Mouse (Mus musculus) neural tube, embryonic 12.5 days (tissue): ENCODE measurements around the gene Dus4l. TPM values are rescaled to one million over a fixed set of nuclear protein-coding genes. Genes with fewer than 3 reads are reported as not detected.
"Not testable (repeated sequence)": the region's sequence is repeated elsewhere in the genome, so short reads cannot be mapped to it uniquely, and the experiment has no call there.

Experiments used
- ATAC-seq: fragments of 200-750 bp; cut with Nextera tagmentation; 2 replicates; pipeline ENCODE4 v1.8.0; 2017; ENCODE audit warnings: low read depth, mild to moderate bottlenecking, moderate TSS enrichment, moderate library complexity; ENCODE audit not compliant: low FRiP score
- H3K27ac ChIP-seq: fragments of 300-500 bp; sonication (generic); 2 replicates; pipeline ENCODE4 v1.5.1; 2016
- H3K27me3 ChIP-seq: fragments of 300-500 bp; sonication (generic); replicated peaks from 2 replicates; pipeline ENCODE4 v1.6.1; 2016; ENCODE audit warnings: mild to moderate bottlenecking
- H3K36me3 ChIP-seq: fragments of 300-500 bp; sonication (generic); 2 replicates; pipeline ENCODE4 v1.6.1; 2016; ENCODE audit warnings: mild to moderate bottlenecking
- H3K4me1 ChIP-seq: fragments of 300-500 bp; sonication (generic); 2 replicates; pipeline ENCODE4 v1.6.1; 2016
- H3K4me2 ChIP-seq: fragments of 300-500 bp; sonication (generic); replicated peaks from 2 replicates; pipeline ENCODE4 v1.6.1; 2016; ENCODE audit warnings: mild to moderate bottlenecking
- H3K4me3 ChIP-seq: fragments of 300-500 bp; sonication (generic); 2 replicates; pipeline ENCODE4 v1.5.1; 2016
- H3K9ac ChIP-seq: fragments of 300-500 bp; sonication (generic); 2 replicates; pipeline ENCODE4 v1.6.1; 2016; ENCODE audit warnings: mild to moderate bottlenecking
- H3K9me3 ChIP-seq: fragments of 300-500 bp; sonication (generic); 2 replicates; pipeline ENCODE4 v1.6.1; 2016; ENCODE audit warnings: mild to moderate bottlenecking
- WGBS: fragments of 180-500 bp; shearing (Covaris S2); methylation state at CpG from one replicate; pipeline ENCODE4 v1.1.7; 2016; 5-methylcytosine and 5-hydroxymethylcytosine counted together
- polyA plus RNA-seq: library from polyadenylated mRNA; unstranded; fragments of >200 nt; fragmentation: Nextera tagmentation; extraction: Ambion mirVana; gene quantifications from 2 replicates; pipeline ENCODE4 v1.2.1, GENCODE M21; 2016

The Dus4l gene
- polyA plus RNA-seq, 1 experiment from 2014 or later: 5.9 TPM

DNA sequence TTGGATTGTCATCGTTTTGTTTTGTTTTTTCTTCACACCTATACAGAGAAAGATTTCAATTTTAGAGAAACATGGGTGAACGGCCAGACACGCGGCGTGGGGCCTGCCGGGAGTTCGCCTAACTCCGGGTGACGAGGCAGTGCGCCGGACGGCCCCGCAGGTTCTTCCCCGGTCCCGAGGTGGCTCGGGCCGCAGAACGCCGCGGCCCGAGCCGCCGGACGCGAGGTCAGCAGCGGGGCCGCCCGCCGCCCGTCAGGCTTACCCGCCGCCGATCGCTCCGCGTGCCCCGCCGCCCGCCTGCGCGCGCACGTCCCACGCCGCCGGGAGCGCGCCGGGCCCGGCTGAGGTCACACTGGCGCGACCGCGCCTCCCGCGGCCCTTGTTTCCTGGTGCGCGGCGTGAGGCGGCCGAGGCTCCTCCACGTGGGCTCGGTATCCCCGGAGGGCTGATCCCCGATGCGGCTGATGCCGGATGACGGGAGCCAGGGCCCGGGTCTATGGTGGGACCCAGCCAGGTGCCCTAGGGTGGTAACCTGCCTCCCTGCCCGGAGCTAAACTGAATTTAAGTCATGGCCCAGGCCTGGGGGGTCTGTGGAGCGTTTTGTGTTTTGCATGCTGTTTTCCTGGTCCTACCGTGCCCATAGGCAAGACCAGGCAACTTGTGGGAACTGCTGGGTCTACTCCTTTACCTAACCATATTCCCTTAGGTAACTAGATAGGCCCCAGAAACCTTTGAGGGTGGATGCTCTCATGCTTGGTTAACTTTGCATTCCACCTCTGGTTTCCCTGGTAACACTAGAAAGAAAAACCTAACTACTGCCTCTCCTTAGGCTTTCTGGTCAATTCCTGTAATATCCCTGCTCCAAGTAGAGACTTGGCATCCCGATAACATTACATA is 20.0 kb downstream of the Dus4l start, which contains the start of gene Bcap29:
Bcap29 (minus strand) TSS at position 316 of the 897 bp plus-strand sequence.
- Histone ChIP-seq H3K4me1 (0 out of 2 replicates have a peak, but pooled peaks cover 7% of the 10 kb centered on the region), H3K9ac (peak within 1 kb of the TSS; percentile 78), H3K27me3 (no peaks in the 10 kb centered on the region), H3K4me2 (peak within 1 kb of the TSS; percentile 72), H3K9me3 (no peaks in the 10 kb centered on the region), H3K4me3 (peak within 1 kb of the TSS; percentile 56), H3K36me3 (no peaks in the 10 kb centered on the region), H3K27ac (no peak within 1 kb of the TSS)
- peak; percentile 93 for ATAC-seq
- 2% methylated on average over 73 of the region's 73 CpGs for WGBS

DNA sequence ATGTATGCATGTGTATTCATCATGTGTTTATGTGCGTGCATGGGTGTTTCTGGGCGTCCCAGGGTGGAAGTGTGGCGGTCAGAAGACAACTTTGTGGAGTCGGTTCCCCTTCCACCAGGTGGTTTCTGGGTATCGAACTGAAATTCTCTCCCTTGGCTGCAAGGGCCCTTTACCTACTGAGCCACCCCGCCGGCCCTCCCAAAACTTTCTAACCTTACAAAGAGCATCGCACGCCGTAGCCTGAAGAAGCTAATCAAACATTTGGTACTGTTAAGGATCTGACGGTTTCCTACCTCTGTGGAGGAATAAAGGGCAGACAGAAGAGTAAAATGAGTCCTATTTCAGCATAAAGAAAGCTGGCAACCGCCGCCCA is 20.7 kb downstream of the Dus4l start:
- Histone ChIP-seq H3K9me3 (no peaks in the 10 kb centered on the region), H3K4me2 (peak overlapping the region; percentile 72), H3K27me3 (no peaks in the 10 kb centered on the region), H3K4me1 (0 out of 2 replicates have a peak, but pooled peaks cover 7% of the 10 kb centered on the region), H3K27ac (no peak overlapping the region), H3K4me3 (peak overlapping the region; percentile 56), H3K9ac (peak overlapping the region; percentile 78), H3K36me3 (no peaks in the 10 kb centered on the region)
- ATAC-seq: peak; percentile 67
- 14% methylated on average over 13 of the region's 13 CpGs for WGBS

GRCm38 (mm10) chr12:31628396-31628795 is 26.2 kb downstream of the Dus4l start:
- H3K27ac ChIP-seq, H3K36me3 ChIP-seq, ATAC-seq: not testable (repeated sequence)

GRCm38 (mm10) chr12:31625016-31625415 is 29.6 kb downstream of the Dus4l start:
- no peaks in the 10 kb centered on the region for H3K9me3 ChIP-seq
- no peak for ATAC-seq
- no peaks in the 10 kb centered on the region for H3K27me3 ChIP-seq
- H3K36me3 ChIP-seq: 0 out of 2 replicates have a peak, but pooled peaks cover 7% of the 10 kb centered on the region
- no peak overlapping the region for H3K4me2 ChIP-seq
- 97% methylated on average over 1 of the region's 1 CpGs for WGBS
- H3K9ac ChIP-seq: no peak overlapping the region
- no peak overlapping the region for H3K27ac ChIP-seq
- no peaks in the 10 kb centered on the region for H3K4me1 ChIP-seq
- no peak overlapping the region for H3K4me3 ChIP-seq

More at GRCm38 (mm10) chr12:31628396-31628795, 26.2 kb downstream of the Dus4l start:
- not testable (repeated sequence) for H3K27me3 ChIP-seq, H3K9ac ChIP-seq, H3K4me2 ChIP-seq, H3K4me3 ChIP-seq, H3K4me1 ChIP-seq, H3K9me3 ChIP-seq
- 92% methylated on average over 9 of the region's 9 CpGs for WGBS

GRCm38 (mm10) chr12:31620106-31620505 is 34.5 kb downstream of the Dus4l start:
- Histone ChIP-seq H3K36me3 (peaks cover 3% of the 10 kb centered on the region; the same call in 1 of the 2 replicates), H3K4me3 (no peak overlapping the region), H3K27me3 (no peaks in the 10 kb centered on the region), H3K27ac (no peak overlapping the region), H3K9ac (no peak overlapping the region), H3K4me1 (no peaks in the 10 kb centered on the region), H3K9me3 (no peaks in the 10 kb centered on the region), H3K4me2 (no peak overlapping the region)
- no peak for ATAC-seq
- WGBS: 88% methylated on average over 8 of the region's 8 CpGs

DNA sequence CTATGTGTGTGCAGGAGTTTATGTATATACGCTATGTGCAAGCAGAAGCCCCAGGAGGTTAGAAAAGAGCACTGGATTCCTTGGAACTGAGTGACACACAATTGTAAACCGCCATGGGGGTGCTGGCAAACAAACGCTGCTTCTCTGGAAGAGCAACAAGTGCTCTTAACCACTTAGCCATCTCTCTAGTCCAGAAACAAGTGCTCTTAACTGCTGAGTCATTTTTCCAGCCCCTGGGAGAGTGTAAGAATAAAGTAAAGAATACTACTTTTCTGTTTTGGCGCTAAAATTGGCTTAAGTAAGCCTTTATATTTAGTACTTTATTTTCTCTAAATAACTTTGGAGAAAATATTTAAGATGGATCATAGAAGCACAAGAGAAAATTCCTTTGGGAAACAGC is 41.3 kb downstream of the Dus4l start:
- ATAC-seq: no peak
- Histone ChIP-seq H3K9me3 (no peaks in the 10 kb centered on the region), H3K4me2 (no peak overlapping the region), H3K27ac (no peak overlapping the region), H3K9ac (no peak overlapping the region), H3K36me3 (peaks cover 3% of the 10 kb centered on the region; the same call in 1 of the 2 replicates), H3K27me3 (no peaks in the 10 kb centered on the region), H3K4me3 (no peak overlapping the region), H3K4me1 (no peaks in the 10 kb centered on the region)
- 65% methylated on average over 4 of the region's 4 CpGs for WGBS

DNA sequence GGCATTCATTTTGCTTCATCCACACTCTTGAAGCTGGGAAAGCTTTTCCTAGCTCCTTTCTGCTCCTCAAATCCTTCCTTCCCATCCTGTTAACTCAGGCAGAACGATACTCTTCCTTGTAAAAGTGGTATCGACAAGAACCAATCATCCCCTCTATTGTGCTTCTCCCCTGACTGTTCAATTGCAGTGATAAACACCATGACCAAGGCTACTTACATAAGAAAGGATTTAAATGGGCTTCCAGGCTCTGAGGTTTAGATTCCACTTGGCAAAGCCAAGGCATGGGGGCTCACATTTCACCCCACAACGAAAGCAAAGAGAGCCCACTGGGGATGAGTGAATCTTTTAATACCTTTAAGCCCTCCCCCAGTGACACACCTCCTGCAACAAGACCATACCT is 46.5 kb downstream of the Dus4l start:
- no peak for ATAC-seq

GRCm38 (mm10) chr12:31604894-31605293 is 49.7 kb downstream of the Dus4l start:
- no peaks in the 10 kb centered on the region for H3K36me3 ChIP-seq
- H3K4me2 ChIP-seq: no peak overlapping the region
- 87% methylated on average over 3 of the region's 3 CpGs for WGBS
- H3K9me3 ChIP-seq: no peaks in the 10 kb centered on the region
- H3K4me1 ChIP-seq: no peaks in the 10 kb centered on the region
- no peak for ATAC-seq
- no peak overlapping the region for H3K27ac ChIP-seq
- no peak overlapping the region for H3K4me3 ChIP-seq
- H3K27me3 ChIP-seq: no peaks in the 10 kb centered on the region
- H3K9ac ChIP-seq: no peak overlapping the region

More for the DNA sequence above, 46.5 kb downstream of the Dus4l start:
- Histone ChIP-seq H3K9me3 (no peaks in the 10 kb centered on the region), H3K4me1 (no peaks in the 10 kb centered on the region), H3K4me2 (no peak overlapping the region), H3K27ac (no peak overlapping the region), H3K27me3 (no peaks in the 10 kb centered on the region), H3K4me3 (no peak overlapping the region), H3K9ac (no peak overlapping the region), H3K36me3 (no peaks in the 10 kb centered on the region)
- WGBS: 15% methylated on average over 3 of the region's 3 CpGs

- no peak overlapping the region for H3K9ac ChIP-seq
- WGBS: 80% methylated on average over 6 of the region's 6 CpGs
Measured at GRCm38 (mm10) chr12:31603586-31603985, 51.0 kb downstream of the Dus4l start.

DNA sequence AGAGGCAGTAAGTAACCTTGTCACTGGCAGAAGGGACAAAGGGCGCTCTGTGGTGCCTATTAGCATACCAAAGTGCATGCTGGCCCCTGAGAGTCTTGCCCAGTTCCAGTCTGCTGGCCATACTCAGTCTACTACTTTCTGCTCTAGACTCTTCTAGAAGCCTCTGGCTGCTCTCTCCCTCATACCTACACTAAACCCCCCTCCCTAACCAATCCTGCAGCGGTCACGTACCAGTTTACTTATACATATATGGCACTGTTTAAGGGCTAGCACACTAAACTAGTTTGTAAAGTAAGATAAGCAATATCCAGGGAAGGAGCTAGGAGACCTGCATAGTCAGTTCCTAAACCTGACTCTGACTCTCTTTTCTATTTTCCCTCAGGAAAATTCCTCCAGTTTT is 60.3 kb downstream of the Dus4l start:
- no peaks in the 10 kb centered on the region for H3K36me3 ChIP-seq
- WGBS: 64% methylated on average over 3 of the region's 3 CpGs
- no peaks in the 10 kb centered on the region for H3K27me3 ChIP-seq
- no peaks in the 10 kb centered on the region for H3K4me1 ChIP-seq
- no peak overlapping the region for H3K4me3 ChIP-seq
- H3K4me2 ChIP-seq: no peak overlapping the region
- no peak overlapping the region for H3K9ac ChIP-seq
- no peaks in the 10 kb centered on the region for H3K9me3 ChIP-seq
- ATAC-seq: no peak
- H3K27ac ChIP-seq: no peak overlapping the region

More at GRCm38 (mm10) chr12:31603586-31603985, 51.0 kb downstream of the Dus4l start:
- H3K27ac ChIP-seq: no peak overlapping the region
- no peaks in the 10 kb centered on the region for H3K9me3 ChIP-seq
- no peaks in the 10 kb centered on the region for H3K4me1 ChIP-seq
- no peaks in the 10 kb centered on the region for H3K36me3 ChIP-seq
- no peak for ATAC-seq
- H3K27me3 ChIP-seq: no peaks in the 10 kb centered on the region
- H3K4me2 ChIP-seq: no peak overlapping the region
- no peak overlapping the region for H3K4me3 ChIP-seq

GRCm38 (mm10) chr12:31592011-31592410 is 62.6 kb downstream of the Dus4l start:
- Histone ChIP-seq H3K27me3 (no peaks in the 10 kb centered on the region), H3K27ac (no peak overlapping the region), H3K4me1 (no peaks in the 10 kb centered on the region), H3K4me3 (no peak overlapping the region), H3K9ac (no peak overlapping the region), H3K9me3 (no peaks in the 10 kb centered on the region), H3K36me3 (no peaks in the 10 kb centered on the region), H3K4me2 (no peak overlapping the region)
- 25% methylated on average over 3 of the region's 3 CpGs for WGBS
- ATAC-seq: no peak
